Mouse (Mus musculus) cortical plate, adult 2 months (tissue): Measurements from ENCODE around the gene Bmp2k.

Experiments
- CTCF ChIP-seq: fragments of 200-500 bp; IDR thresholded peaks from 2 replicates; pipeline ENCODE4 v1.5.1; 2011; ENCODE audit warnings: mild to moderate bottlenecking, control low read depth, low read length; ENCODE audit not compliant: insufficient read depth; ENCODE audit errors: extremely low read depth
- POLR2A ChIP-seq: fragments of 200-500 bp; IDR thresholded peaks from 2 replicates; pipeline ENCODE4 v1.6.1; 2011; ENCODE audit warnings: mild to moderate bottlenecking, low read length, control low read depth; ENCODE audit not compliant: insufficient read depth; ENCODE audit errors: extremely low read depth

DNA sequence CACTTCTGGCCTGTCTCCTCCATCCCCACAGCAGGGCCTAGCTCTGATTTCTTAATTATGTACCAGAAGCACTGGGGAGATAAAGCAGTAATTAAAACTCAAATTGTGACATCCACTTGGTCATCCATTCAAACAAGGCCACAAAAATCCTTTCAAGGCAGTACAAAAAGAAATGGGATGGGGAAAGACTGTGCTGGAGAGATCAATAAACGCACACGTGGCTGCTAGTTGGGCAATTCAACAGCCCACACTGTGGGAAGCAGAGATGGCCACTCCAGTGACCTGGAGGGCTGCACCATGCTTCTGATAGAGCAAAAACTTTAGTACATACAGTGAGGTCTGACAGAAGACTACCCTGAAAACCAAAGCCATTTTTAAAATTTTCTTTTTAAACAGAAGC lies 112.6 kb downstream of the Bmp2k start:
- no peak for TF ChIP-seq CTCF
- no peak for TF ChIP-seq POLR2A
